Mouse (Mus musculus): Measurements from ENCODE around the gene Cacybp. TPM values are rescaled to one million over a fixed set of nuclear protein-coding genes. Genes with fewer than 3 reads are reported as not detected.

Cacybp gene
- polyA plus RNA-seq (2012) = 86.2 and 113 TPM in 2 replicates

GRCm38 (mm10) chr1:160212703-160213669, at the start of gene Cacybp:
Gene Cacybp (minus strand): TSS chr1:160212875.
- no peak for TF ChIP-seq GATA1 (IDR thresholded peaks at IDR 0.05; ENCODE audit: low read length)

- no peak for TF ChIP-seq GATA1 (IDR thresholded peaks at IDR 0.05; ENCODE audit: low read length)
Measured at GRCm38 (mm10) chr1:160262415-160262814, 49.7 kb upstream of the Cacybp start.

- no peak for TF ChIP-seq GATA1 (IDR thresholded peaks at IDR 0.05; ENCODE audit: low read length)
Measured at GRCm38 (mm10) chr1:160261849-160262248, 49.2 kb upstream of the Cacybp start.

- TF ChIP-seq GATA1 (IDR thresholded peaks at IDR 0.05; ENCODE audit: low read length) = no peak
Measured at GRCm38 (mm10) chr1:160260605-160261004, 47.9 kb upstream of the Cacybp start.

GRCm38 (mm10) chr1:160259884-160260283, 47.2 kb upstream of the Cacybp start:
- TF ChIP-seq GATA1 (IDR thresholded peaks at IDR 0.05; ENCODE audit: low read length) = no peak

GRCm38 (mm10) chr1:160253108-160253507, 40.4 kb upstream of the Cacybp start:
- no peak for TF ChIP-seq GATA1 (IDR thresholded peaks at IDR 0.05; ENCODE audit: low read length)

GRCm38 (mm10) chr1:160251388-160252007, 38.8 kb upstream of the Cacybp start:
- TF ChIP-seq GATA1 (IDR thresholded peaks at IDR 0.05; ENCODE audit: low read length) = no peak

- no peak for TF ChIP-seq GATA1 (IDR thresholded peaks at IDR 0.05; ENCODE audit: low read length)
Measured at GRCm38 (mm10) chr1:160250782-160251181, 38.1 kb upstream of the Cacybp start.

GRCm38 (mm10) chr1:160249786-160250185, 37.1 kb upstream of the Cacybp start:
- no peak for TF ChIP-seq GATA1 (IDR thresholded peaks at IDR 0.05; ENCODE audit: low read length)

- no peak for TF ChIP-seq GATA1 (IDR thresholded peaks at IDR 0.05; ENCODE audit: low read length)
Measured at GRCm38 (mm10) chr1:160247473-160247872, 34.8 kb upstream of the Cacybp start.

- no peak for TF ChIP-seq GATA1 (IDR thresholded peaks at IDR 0.05; ENCODE audit: low read length)
Measured at GRCm38 (mm10) chr1:160246844-160247243, 34.2 kb upstream of the Cacybp start.

- TF ChIP-seq GATA1 (IDR thresholded peaks at IDR 0.05; ENCODE audit: low read length) = no peak
Measured at GRCm38 (mm10) chr1:160245954-160246353, 33.3 kb upstream of the Cacybp start.

GRCm38 (mm10) chr1:160244689-160245088, 32.0 kb upstream of the Cacybp start:
- TF ChIP-seq GATA1 (IDR thresholded peaks at IDR 0.05; ENCODE audit: low read length) = no peak

GRCm38 (mm10) chr1:160240091-160240490, 27.4 kb upstream of the Cacybp start:
- no peak for TF ChIP-seq GATA1 (IDR thresholded peaks at IDR 0.05; ENCODE audit: low read length)

GRCm38 (mm10) chr1:160238852-160239443, 26.3 kb upstream of the Cacybp start:
- TF ChIP-seq GATA1 (IDR thresholded peaks at IDR 0.05; ENCODE audit: low read length) = no peak

- no peak for TF ChIP-seq GATA1 (IDR thresholded peaks at IDR 0.05; ENCODE audit: low read length)
Measured at GRCm38 (mm10) chr1:160237981-160238380, 25.3 kb upstream of the Cacybp start.

Data from G1E-ER4 (cell line).